Mouse (Mus musculus) urinary bladder, postnatal 25 days (tissue): ENCODE results near the gene Nkx6-1.

Experiments
- DNase-seq: peaks from one replicate; pipeline ENCODE4 v3.0.0; 2022; ENCODE audit warnings: low spot score

The Nkx6-1 gene

GRCm38 (mm10) chr5:101664945-101665615, at the start of gene Nkx6-1:
Nkx6-1 (minus strand) TSS chr5:101664996.
- peak; percentile 50 for DNase-seq

DNA sequence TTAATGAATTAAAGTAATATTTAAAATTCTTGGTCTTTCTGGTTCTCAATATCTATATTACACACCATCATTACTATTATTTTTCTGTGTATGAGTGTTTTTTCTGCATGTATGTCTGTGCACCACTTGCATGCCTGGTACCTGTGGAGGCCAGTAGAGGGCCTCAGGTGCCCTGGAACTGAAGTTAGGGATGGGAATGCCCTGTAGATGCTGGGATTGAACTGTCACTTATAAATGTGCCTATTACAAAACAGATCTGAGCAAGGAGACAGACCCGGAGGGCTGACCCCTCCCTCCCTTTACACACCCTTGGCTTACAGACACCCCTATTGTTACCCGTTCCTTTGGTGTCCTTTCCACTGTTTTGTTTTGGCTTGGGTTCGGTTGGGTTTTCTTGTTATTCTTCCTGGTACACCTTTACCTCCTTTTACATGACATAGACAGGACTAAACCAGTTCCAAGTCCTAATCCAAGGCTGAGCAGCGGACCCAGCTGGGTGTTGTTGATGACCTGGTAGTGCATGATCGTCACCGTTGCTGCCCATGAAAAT, 48.3 kb upstream of the Nkx6-1 start:
- no peak for DNase-seq

- no peak for DNase-seq
These were observed 38.8 kb upstream of the Nkx6-1 start for GRCm38 (mm10) chr5:101703374-101704260.

DNA sequence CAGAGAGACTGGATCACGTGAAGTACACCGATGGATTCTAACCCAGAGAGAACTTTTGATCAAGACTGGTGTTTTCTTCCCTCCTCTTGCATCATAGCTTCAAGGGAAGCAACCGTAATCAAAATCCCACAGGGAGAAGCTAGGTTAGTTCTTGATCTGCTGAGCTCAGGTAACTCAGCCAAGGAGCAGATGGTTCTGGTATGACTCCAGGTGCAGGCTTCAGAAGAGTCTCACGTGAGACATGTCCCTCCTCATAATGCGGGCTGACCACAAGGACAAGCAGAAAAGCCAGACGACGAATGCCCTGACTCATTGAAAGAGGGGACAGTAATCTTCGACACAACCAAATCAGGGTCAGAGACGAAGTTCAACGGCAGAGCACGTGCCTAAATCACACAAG, 37.8 kb upstream of the Nkx6-1 start:
- DNase-seq = no peak

DNA sequence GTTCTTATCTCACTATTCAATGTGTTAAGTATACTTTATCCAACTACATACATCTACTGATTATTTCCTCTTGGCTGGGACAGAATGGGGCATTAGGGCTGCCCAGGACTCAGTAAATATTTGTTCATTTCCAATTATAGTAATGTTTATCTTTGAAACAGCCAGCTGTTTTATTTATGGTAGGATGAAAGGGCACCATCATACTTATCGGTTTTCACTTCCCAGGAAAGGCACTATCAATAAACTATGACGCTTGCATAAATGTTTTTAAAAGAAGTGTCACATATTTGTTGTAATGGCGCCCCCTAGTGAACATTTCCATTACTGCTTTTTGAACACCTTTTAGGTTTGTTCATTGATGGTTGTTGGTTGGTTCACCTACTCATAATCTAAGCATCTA, 35.8 kb upstream of the Nkx6-1 start:
- peak; percentile 24 for DNase-seq

DNA sequence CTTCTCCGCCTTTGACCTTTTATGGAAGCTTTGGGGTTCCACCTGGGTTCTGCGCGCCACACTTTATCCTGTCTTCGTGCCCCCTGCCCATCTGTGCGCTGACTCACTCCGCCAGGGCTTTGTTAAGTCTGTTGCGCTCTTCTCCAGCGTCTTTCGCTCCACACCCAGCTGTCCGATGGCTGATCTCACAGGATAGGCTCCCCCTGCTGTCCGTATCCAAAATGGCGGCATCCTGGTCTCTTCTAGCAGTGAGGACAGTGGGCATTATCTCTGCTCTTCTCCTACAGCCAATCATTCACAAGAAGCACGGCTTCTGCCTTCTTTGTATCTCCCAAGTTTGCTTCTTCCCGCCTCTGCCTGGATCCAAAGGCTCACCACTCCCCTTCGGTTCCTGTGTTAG, 23.8 kb upstream of the Nkx6-1 start:
- no peak for DNase-seq

DNA sequence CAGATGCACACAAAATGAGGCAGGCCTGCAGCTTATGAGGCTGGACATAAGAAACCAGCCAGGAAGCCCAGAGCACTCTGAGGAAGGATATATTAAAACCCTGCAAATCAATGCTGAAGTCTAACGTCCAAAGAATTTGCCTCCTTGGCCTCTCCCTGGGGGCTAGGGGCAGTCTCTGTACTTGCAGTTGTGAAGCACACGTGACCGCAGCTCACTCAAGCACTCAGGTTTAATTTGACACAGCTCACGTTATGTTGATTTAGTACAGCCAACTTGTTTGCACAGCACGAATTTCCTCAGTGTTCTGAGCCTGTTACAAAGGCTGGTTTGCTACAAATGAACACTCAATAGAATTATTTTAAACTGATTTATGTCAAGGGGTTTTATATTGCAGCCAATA, 18.5 kb upstream of the Nkx6-1 start:
- no peak for DNase-seq

DNA sequence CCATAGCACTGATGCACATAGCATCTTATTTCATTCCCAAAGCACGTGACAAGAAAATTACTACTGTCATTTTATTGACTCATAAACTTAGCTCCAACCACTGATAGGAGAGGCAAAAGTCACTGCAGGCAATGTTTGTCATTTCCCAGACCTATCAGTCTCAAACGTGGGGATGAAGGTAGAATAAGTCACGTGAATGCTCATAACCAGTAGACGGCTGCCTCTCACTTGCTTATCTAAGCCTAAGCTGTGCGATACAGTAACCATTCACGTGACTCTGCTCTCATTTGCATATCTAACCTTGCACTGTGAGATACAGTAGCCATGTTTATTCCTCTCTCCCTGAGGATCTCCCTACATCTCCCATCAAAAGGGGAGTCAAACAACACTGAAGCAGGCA, 15.5 kb upstream of the Nkx6-1 start:
- no peak for DNase-seq

DNA sequence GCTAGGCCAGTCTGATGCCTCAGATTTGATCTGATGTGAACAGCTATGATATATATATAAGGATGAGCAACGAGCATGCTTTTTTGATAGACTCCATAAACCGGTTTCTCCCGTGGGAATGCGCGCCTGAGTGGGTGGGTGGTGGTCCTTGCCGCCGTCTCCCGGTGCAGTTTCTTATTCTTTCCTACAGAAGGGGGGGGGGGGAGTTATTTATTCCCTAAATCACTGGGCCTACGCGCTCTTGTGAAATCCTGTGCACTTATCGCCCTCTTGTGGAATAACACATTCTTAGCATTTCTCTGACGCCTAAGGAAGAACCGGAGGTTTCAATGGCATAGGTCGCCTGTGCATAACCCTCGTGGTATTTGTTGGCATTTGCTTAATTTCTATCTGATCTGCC, 4.6 kb upstream of the Nkx6-1 start:
- no peak for DNase-seq

DNA sequence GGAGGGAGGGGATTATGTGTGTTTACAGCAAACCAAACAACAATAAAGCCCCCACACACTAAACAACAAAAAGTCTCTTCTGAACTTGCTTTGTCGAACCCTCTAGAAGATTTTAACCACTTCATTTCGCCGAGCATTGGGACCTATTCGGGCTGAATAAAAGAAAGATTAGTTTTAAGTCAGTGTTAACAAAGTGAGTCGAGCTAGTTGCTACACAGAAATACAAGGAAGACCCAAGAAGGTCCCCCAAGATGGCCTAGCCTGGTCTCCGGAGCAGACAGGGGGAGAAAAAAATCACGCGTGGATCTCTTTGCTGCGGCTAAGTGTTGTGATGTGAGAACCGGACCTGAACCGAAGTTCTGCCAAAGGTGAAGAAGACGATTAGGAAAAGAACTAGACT, 3.7 kb upstream of the Nkx6-1 start:
- DNase-seq = no peak

DNA sequence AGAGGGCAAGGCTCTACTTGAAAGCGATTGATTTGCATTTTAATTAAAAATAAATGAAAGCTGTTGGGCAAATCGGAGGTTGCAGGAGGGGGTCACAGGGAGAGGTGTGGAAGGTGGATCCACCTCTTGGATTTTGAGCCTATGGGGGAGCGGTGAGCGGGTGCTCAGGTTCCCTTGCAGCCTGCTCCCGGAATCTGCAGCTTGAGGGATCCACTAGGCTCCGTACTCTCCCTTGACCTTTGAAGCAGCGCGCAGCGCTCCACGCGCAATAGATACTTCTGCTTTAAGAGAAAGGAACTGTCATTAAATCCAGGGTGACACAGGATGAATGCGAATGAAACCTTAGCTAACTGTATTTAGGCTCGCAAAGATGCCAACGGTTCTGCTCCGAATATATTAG, 3.2 kb upstream of the Nkx6-1 start:
- no peak for DNase-seq

DNA sequence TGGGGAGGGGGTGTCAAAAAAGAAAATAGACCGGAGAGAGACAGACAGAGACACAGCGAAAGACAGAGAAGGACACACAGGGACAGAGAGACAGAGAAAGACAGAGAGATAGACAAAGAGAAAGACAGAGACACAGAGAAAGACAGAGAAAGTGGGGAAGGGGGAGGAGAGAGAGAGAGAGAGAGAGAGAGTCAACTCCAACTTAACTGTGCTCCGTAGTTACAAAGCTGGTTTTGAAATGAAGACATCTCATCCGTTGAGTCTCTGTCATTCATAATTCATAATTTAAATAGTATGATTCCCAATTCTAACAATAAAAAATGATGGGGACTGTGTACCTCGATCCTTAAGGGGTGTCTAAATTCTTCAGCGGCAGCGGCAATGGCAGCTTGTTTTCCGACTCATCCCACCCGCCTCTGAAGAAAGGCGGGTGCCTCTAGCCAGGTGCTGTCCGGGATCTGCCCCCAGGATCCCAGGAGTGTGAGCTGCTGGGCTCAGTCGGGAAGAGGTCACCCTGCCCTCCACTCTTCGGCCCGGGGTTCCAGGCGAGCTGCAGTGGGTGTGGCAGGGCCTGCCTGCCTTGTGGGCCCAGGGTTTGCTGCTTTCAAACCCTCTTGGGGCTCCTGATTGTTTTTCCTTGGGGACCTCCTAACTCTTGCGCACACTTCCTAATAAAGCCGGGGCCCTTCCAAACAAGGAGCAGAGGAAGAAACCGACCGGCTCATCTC, 2.6 kb upstream of the Nkx6-1 start:
- DNase-seq = no peak

GRCm38 (mm10) chr5:101666713-101667112, 1.9 kb upstream of the Nkx6-1 start:
- no peak for DNase-seq

- DNase-seq = no peak
These were observed 1.3 kb upstream of the Nkx6-1 start for GRCm38 (mm10) chr5:101666091-101666490.

- DNase-seq = no peak
These were observed 324 bp downstream of the Nkx6-1 start for GRCm38 (mm10) chr5:101664423-101664921.

DNA sequence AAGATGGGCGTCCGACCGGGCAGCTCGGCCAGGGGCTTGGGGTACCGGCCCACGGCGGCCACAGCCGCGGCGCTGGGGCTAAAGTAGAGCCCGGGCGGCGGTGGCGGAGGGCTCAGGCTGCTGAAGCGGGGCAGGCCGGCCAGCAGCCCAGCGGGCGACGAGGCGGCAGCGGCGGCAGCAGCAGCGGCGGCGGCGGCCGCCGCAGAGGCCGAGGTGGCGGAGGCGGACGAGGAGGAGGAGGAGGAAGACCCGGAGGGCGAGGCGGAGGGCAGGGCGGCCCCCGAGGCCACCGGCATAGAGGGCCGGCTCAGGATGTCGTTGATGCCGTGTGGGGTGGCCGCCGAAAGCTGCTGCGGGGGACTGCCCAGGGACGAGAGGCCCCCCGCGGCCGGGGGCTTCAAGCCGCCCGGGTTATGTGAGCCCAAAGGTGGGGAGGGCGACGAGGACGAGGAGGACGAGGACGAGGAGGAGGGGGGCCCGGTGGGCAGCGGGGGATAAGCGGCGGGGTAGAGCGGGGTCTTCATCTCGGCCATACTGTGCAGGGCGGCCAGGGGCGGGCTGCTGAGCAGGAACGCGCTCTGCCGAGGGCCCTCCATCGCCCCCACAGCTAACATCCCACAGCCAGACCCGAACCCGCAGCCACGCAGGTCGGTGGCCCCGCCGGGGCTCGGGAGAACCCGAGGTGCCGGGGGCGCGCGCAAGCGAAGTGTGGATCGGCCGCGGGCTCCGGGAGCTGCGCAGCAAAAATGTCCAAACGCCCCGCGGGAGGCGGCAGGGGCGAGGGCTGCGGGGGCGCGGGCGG, 974 bp downstream of the Nkx6-1 start:
- DNase-seq = no peak

DNA sequence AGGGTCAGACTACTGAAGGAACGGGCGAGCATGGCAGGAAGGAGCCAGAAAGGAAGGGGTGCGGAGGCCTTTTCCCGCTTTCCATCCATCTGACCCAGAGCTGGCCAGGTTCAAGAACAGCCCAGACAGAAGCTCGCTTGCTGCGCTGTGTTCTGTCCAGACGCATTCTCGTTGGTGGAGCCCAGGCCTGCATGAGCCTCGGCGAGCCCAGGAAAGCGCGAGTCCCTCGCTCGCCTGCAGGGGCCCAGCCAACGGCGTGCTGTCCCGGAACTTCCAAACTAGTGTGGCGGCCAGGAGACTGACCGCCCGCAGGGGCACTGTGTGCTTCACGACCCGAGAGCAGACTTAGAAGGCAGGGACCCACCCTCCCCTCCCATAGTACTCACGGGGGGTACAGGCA, 1.6 kb downstream of the Nkx6-1 start:
- DNase-seq = peak; percentile 32

DNA sequence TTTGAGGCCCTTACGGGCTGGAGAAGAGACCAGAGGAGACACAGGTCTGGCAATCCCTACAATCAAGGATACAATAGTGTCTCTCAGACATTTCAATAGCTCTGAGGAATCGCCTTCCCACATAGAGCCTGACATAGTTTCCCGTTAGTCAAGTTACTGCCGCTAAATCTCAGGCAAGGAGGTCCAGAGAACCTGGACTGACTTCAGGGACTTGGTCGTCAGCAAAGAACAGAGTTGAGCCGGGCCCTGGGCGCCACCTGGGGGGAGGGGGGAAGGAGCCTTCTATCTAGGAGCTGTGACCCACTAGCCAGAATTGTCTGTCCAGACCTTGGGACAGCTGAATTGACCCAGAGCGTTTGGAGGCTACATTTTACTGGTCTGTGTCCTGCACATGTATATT, 2.3 kb downstream of the Nkx6-1 start:
- DNase-seq = no peak

- DNase-seq = no peak
These were observed 3.1 kb downstream of the Nkx6-1 start for GRCm38 (mm10) chr5:101661561-101662211.

GRCm38 (mm10) chr5:101660666-101661065, 4.1 kb downstream of the Nkx6-1 start:
- DNase-seq = no peak

- DNase-seq = no peak
These were observed 5.3 kb downstream of the Nkx6-1 start for GRCm38 (mm10) chr5:101659411-101659971.
